Mouse (Mus musculus): ENCODE data around the gene Sag.

GRCm38 (mm10) chr1:87798306-87798705, 5.2 kb upstream of the Sag start:
- TF ChIP-seq POLR2A (IDR thresholded peaks at IDR 0.05; ENCODE audit: control insufficient read depth, extremely low read depth, insufficient read depth, low read length, poor library complexity), result no peak
- no peak for TF ChIP-seq CTCF (IDR thresholded peaks at IDR 0.05; ENCODE audit: borderline replicate concordance, control insufficient read depth, extremely low read depth, insufficient read depth, low read length, poor library complexity)
